In genomic region chr6:27809996-27810395, GRCm38 (mm10) we compare ENCODE assay signal across 13 mouse cellular contexts.
DNase-seq lines count a peak whose midpoint lies in the region.
"Had no signal": no experiment of that assay in that cellular context is flagged by ENCODE, and none has a peak within 500 bp of the region (broad histone marks: within the 10 kb centered on the region; RNA-seq: fewer than 3 reads in every experiment).

No protein-coding gene starts in this region.

- intact Hi-C loops in left cerebral cortex, postnatal 10 days (cut with DNase I): no loop called here
- intact Hi-C loops in left cerebral cortex, postnatal 14 days (cut with DNase I): no loop called here

- peak; percentile 3 for DNase-seq in left cerebral cortex, adult 11 months (ENCODE audit: low spot score)
- no peak for DNase-seq in left cerebral cortex, postnatal 10 days (ENCODE audit: extremely low spot score in 1 of 2, low spot score in 2 of 2)
- peak; percentile 5 for DNase-seq in cerebellum, adult 8-10 months
- DNase-seq in left cerebral cortex, postnatal 14 days (ENCODE audit: low spot score in 2 of 2): peak; percentile 14 to 17
- DNase-seq in telencephalon, adult 2 months (ENCODE audit: low read depth, low spot score): peak; percentile 16
- no peak for DNase-seq in adipocyte (ENCODE audit: low spot score)
- DNase-seq in lung, postnatal 14 days: no peak
- DNase-seq: heart, postnatal 10 days; kidney, adult 2 months; kidney, postnatal 25 days; liver, embryonic 13.5 days; lung, embryonic 14.5 days; thymus, postnatal 4 days had no signal

Comparison
In these comparisons a context has a peak if more than half of its experiments do, and no peak if none do; other contexts are left out.
1. DNase-seq: peak in left cerebral cortex, adult 11 months (single experiment), cerebellum, adult 8-10 months (single experiment), left cerebral cortex, postnatal 14 days (2 of 2) and telencephalon, adult 2 months (single experiment); none in left cerebral cortex, postnatal 10 days (0 of 2), adipocyte (single experiment) and lung, postnatal 14 days (single experiment).